Mouse (Mus musculus): ENCODE measurements around the gene Fubp1. TPM values are rescaled to one million over a fixed set of nuclear protein-coding genes. Genes with fewer than 3 reads are reported as not detected.
"Not testable (repeated sequence)": the region's sequence is repeated elsewhere in the genome, so short reads cannot be mapped to it uniquely, and the experiment has no call there.

The Fubp1 gene
- total RNA-seq, 1 experiment: 244 TPM

GRCm38 (mm10) chr3:152193635-152194097, 16.6 kb upstream of the Fubp1 start:
- Histone ChIP-seq H3K4me3 (ENCODE audit: insufficient read depth in 1 of 2, low read depth in 1 of 2, low read length in 2 of 2, poor library complexity in 1 of 2, severe bottlenecking in 1 of 2) (peak overlapping the region in 1 of 2 experiments; percentile 24; a peak in 3 of 4 replicates), H3K9ac (ENCODE audit: insufficient read depth, low read depth, low read length, poor library complexity, severe bottlenecking) (peak overlapping the region; percentile 61; the same call in 1 of the 2 replicates), H3K27ac (ENCODE audit: insufficient read depth, low read depth, low read length, poor library complexity, severe bottlenecking) (no peak overlapping the region), H3K36me3 (ENCODE audit: control insufficient read depth, insufficient read depth, low read length, poor library complexity, severe bottlenecking) (no peaks in the 10 kb centered on the region), H3K9me3 (ENCODE audit: control insufficient read depth, insufficient read depth, low read depth, low read length) (no peaks in the 10 kb centered on the region), H3K4me1 (ENCODE audit: control insufficient read depth in 2 of 2, insufficient read depth in 2 of 2, low read length in 2 of 2, poor library complexity in 1 of 2) (no peaks in the 10 kb centered on the region; a peak in 1 of 4 replicates)
- TF ChIP-seq ZC3H11A (IDR thresholded peaks at IDR 0.05; ENCODE audit: borderline replicate concordance, low read depth, low read length) (no peak), HCFC1 (IDR thresholded peaks at IDR 0.05; ENCODE audit: borderline replicate concordance, insufficient read depth, low read length) (no peak), MAFK (IDR thresholded peaks at IDR 0.05; ENCODE audit: insufficient read depth, low read depth, low read length) (no peak), ZNF384 (IDR thresholded peaks at IDR 0.05; ENCODE audit: low read depth, low read length) (no peak), CHD2 (IDR thresholded peaks at IDR 0.05; ENCODE audit: low read depth, low read length) (no peak)
- peak; percentile 56 for DNase-seq (ENCODE audit: low read depth, low spot score)
- in situ Hi-C loops (cut with MboI; ENCODE audit: low sequenced_read_pairs in 2 of 2, unreplicated experiment in 2 of 2): no loop called here

- H3K9ac ChIP-seq (ENCODE audit: insufficient read depth, low read depth, low read length, poor library complexity, severe bottlenecking); H3K9me3 ChIP-seq (ENCODE audit: control insufficient read depth, insufficient read depth, low read depth, low read length); H3K36me3 ChIP-seq (ENCODE audit: control insufficient read depth, insufficient read depth, low read length, poor library complexity, severe bottlenecking); H3K27ac ChIP-seq (ENCODE audit: insufficient read depth, low read depth, low read length, poor library complexity, severe bottlenecking); H3K4me1 ChIP-seq (ENCODE audit: control insufficient read depth in 2 of 2, insufficient read depth in 2 of 2, low read length in 2 of 2, poor library complexity in 1 of 2); DNase-seq (ENCODE audit: low read depth, low spot score); H3K4me3 ChIP-seq (ENCODE audit: insufficient read depth in 1 of 2, low read depth in 1 of 2, low read length in 2 of 2, poor library complexity in 1 of 2, severe bottlenecking in 1 of 2); in situ Hi-C loops (cut with MboI; ENCODE audit: low sequenced_read_pairs in 2 of 2, unreplicated experiment in 2 of 2): not testable (repeated sequence)
These were observed 13.0 kb upstream of the Fubp1 start for GRCm38 (mm10) chr3:152197246-152197645.

- Histone ChIP-seq H3K9me3 (ENCODE audit: control insufficient read depth, insufficient read depth, low read depth, low read length) (no peaks in the 10 kb centered on the region), H3K27ac (ENCODE audit: insufficient read depth, low read depth, low read length, poor library complexity, severe bottlenecking) (no peak overlapping the region), H3K36me3 (ENCODE audit: control insufficient read depth, insufficient read depth, low read length, poor library complexity, severe bottlenecking) (no peaks in the 10 kb centered on the region), H3K4me1 (ENCODE audit: control insufficient read depth in 2 of 2, insufficient read depth in 2 of 2, low read length in 2 of 2, poor library complexity in 1 of 2) (no peaks in the 10 kb centered on the region; a peak in 1 of 4 replicates), H3K9ac (ENCODE audit: insufficient read depth, low read depth, low read length, poor library complexity, severe bottlenecking) (no peak overlapping the region), H3K4me3 (ENCODE audit: insufficient read depth in 1 of 2, low read depth in 1 of 2, low read length in 2 of 2, poor library complexity in 1 of 2, severe bottlenecking in 1 of 2) (no peak overlapping the region)
- TF ChIP-seq ZNF384 (IDR thresholded peaks at IDR 0.05; ENCODE audit: low read depth, low read length) (no peak), MAFK (IDR thresholded peaks at IDR 0.05; ENCODE audit: insufficient read depth, low read depth, low read length) (no peak), HCFC1 (IDR thresholded peaks at IDR 0.05; ENCODE audit: borderline replicate concordance, insufficient read depth, low read length) (no peak), CHD2 (IDR thresholded peaks at IDR 0.05; ENCODE audit: low read depth, low read length) (no peak), ZC3H11A (IDR thresholded peaks at IDR 0.05; ENCODE audit: borderline replicate concordance, low read depth, low read length) (no peak)
- in situ Hi-C loops (cut with MboI; ENCODE audit: low sequenced_read_pairs in 2 of 2, unreplicated experiment in 2 of 2): no loop called here
- DNase-seq (ENCODE audit: low read depth, low spot score): no peak
These were observed 11.1 kb upstream of the Fubp1 start for GRCm38 (mm10) chr3:152199125-152199524.

GRCm38 (mm10) chr3:152201181-152201580, 9.0 kb upstream of the Fubp1 start:
- Histone ChIP-seq H3K27ac (ENCODE audit: insufficient read depth, low read depth, low read length, poor library complexity, severe bottlenecking) (no peak overlapping the region), H3K9ac (ENCODE audit: insufficient read depth, low read depth, low read length, poor library complexity, severe bottlenecking) (no peak overlapping the region), H3K4me3 (ENCODE audit: insufficient read depth in 1 of 2, low read depth in 1 of 2, low read length in 2 of 2, poor library complexity in 1 of 2, severe bottlenecking in 1 of 2) (no peak overlapping the region), H3K9me3 (ENCODE audit: control insufficient read depth, insufficient read depth, low read depth, low read length) (no peaks in the 10 kb centered on the region), H3K36me3 (ENCODE audit: control insufficient read depth, insufficient read depth, low read length, poor library complexity, severe bottlenecking) (no peaks in the 10 kb centered on the region), H3K4me1 (ENCODE audit: control insufficient read depth in 2 of 2, insufficient read depth in 2 of 2, low read length in 2 of 2, poor library complexity in 1 of 2) (no peaks in the 10 kb centered on the region; a peak in 1 of 4 replicates)
- TF ChIP-seq CHD2 (IDR thresholded peaks at IDR 0.05; ENCODE audit: low read depth, low read length) (no peak), ZNF384 (IDR thresholded peaks at IDR 0.05; ENCODE audit: low read depth, low read length) (no peak), ZC3H11A (IDR thresholded peaks at IDR 0.05; ENCODE audit: borderline replicate concordance, low read depth, low read length) (no peak), HCFC1 (IDR thresholded peaks at IDR 0.05; ENCODE audit: borderline replicate concordance, insufficient read depth, low read length) (no peak), MAFK (IDR thresholded peaks at IDR 0.05; ENCODE audit: insufficient read depth, low read depth, low read length) (no peak)
- DNase-seq (ENCODE audit: low read depth, low spot score): no peak
- in situ Hi-C loops (cut with MboI; ENCODE audit: low sequenced_read_pairs in 2 of 2, unreplicated experiment in 2 of 2): loop anchor here in 1 of 2 experiments (10.0 kb wide), 1 partner anchor 86 kb away; no protein-coding TSS in a partner anchor

GRCm38 (mm10) chr3:152201651-152202050, 8.6 kb upstream of the Fubp1 start:
- H3K4me1 ChIP-seq (ENCODE audit: control insufficient read depth in 2 of 2, insufficient read depth in 2 of 2, low read length in 2 of 2, poor library complexity in 1 of 2): no peaks in the 10 kb centered on the region; a peak in 1 of 4 replicates
- H3K9ac ChIP-seq (ENCODE audit: insufficient read depth, low read depth, low read length, poor library complexity, severe bottlenecking): no peak overlapping the region
- no peak for TF ChIP-seq HCFC1 (IDR thresholded peaks at IDR 0.05; ENCODE audit: borderline replicate concordance, insufficient read depth, low read length)
- no peak for TF ChIP-seq ZNF384 (IDR thresholded peaks at IDR 0.05; ENCODE audit: low read depth, low read length)
- no peak for TF ChIP-seq ZC3H11A (IDR thresholded peaks at IDR 0.05; ENCODE audit: borderline replicate concordance, low read depth, low read length)
- no peak for TF ChIP-seq MAFK (IDR thresholded peaks at IDR 0.05; ENCODE audit: insufficient read depth, low read depth, low read length)
- TF ChIP-seq CHD2 (IDR thresholded peaks at IDR 0.05; ENCODE audit: low read depth, low read length): no peak
- in situ Hi-C loops (cut with MboI; ENCODE audit: low sequenced_read_pairs in 2 of 2, unreplicated experiment in 2 of 2): loop anchor here in 1 of 2 experiments (10.0 kb wide), 1 partner anchor 87 kb away; no protein-coding TSS in a partner anchor
- no peak overlapping the region for H3K27ac ChIP-seq (ENCODE audit: insufficient read depth, low read depth, low read length, poor library complexity, severe bottlenecking)
- no peaks in the 10 kb centered on the region for H3K36me3 ChIP-seq (ENCODE audit: control insufficient read depth, insufficient read depth, low read length, poor library complexity, severe bottlenecking)
- no peak for DNase-seq (ENCODE audit: low read depth, low spot score)
- no peaks in the 10 kb centered on the region for H3K9me3 ChIP-seq (ENCODE audit: control insufficient read depth, insufficient read depth, low read depth, low read length)
- no peak overlapping the region for H3K4me3 ChIP-seq (ENCODE audit: insufficient read depth in 1 of 2, low read depth in 1 of 2, low read length in 2 of 2, poor library complexity in 1 of 2, severe bottlenecking in 1 of 2)
